Mouse (Mus musculus) heart, postnatal 10 days (tissue): Measurements from ENCODE around the gene Rnf113a2. TPM values are rescaled to one million over a fixed set of nuclear protein-coding genes. Genes with fewer than 3 reads are reported as not detected.

ENCODE experiments used
- DNase-seq, 2 experiments: peaks; one replicate each; pipeline ENCODE4 v3.0.0; 2021
- intact Hi-C: fragments of 180-260 bp; cut with DNase I; formaldehyde crosslinking; loops from one replicate; pipeline ENCODE4 v1.15.1; 2025
- total RNA-seq, 2 experiments: library from RNA; stranded (reverse); gene quantifications; 2 replicates each; pipeline ENCODE4 v1.2.3; 2021

The Rnf113a2 gene
- total RNA-seq = 10 to 100 TPM; 10.7 TPM

DNA sequence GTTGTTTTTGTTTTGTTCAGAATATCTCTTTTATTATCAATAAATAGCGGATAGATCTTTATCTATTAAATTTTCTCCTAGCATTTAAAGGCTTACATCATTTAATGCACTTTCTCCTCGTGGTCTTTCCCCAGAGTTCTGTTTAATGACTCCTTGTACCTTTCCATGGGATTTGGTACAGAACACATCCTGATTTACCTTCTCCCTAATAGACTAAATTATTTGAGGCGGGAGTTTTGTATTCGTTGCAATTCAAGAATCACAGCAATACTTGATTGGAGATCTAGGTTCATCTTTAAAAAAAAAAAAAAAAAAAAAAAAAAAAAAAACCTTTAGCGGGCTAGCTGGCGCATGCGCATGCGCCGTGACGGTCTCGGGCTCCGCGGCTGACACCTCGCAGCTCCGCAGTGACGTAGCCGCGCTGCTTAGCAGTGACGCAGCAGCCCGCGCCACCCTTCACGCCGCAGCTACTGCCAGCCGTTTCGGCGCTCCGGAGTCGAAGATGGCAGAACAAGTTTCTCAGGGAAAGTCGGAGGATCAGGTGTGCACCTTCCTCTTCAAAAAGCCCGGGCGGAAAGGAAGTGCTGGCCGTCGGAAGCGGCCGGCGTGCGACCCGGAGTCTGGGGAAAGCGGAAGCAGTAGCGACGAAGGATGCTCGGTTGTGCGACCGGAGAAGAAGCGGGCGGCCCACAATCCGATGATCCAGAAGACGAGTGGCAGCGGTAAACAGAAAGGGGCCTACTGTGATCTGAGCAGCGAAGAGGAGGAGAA lies at the start of gene Rnf113a2:
TSS of gene Rnf113a2 (plus strand) at position 363 of the 771 bp plus-strand sequence.
- intact Hi-C loops = no loop called here
- peak; percentile 88 to 89 for DNase-seq

DNA sequence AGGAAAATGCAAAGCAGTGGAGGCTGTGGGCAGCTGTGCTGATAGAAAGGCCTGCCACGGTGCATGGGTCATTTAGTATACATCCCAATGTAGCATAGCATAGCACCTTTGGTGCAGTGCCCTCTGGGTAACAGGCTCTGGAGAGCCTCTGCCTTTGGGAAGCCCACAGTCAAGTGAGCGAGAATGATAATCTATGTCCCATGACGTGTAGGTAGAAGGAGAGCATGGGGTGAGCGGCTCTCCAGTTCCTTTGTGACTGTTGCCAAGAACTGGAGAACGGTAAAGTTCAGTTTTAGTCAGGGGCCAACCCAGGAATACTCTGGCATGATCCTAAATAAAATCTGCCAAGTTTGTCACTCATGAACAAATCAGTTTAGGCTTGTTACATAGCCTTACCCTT lies 45.3 kb upstream of the Rnf113a2 start:
- intact Hi-C loops = no loop called here
- no peak for DNase-seq

- intact Hi-C loops = no loop called here
- DNase-seq = no peak
Observed at GRCm38 (mm10) chr12:84373831-84374481, 43.0 kb upstream of the Rnf113a2 start.

DNA sequence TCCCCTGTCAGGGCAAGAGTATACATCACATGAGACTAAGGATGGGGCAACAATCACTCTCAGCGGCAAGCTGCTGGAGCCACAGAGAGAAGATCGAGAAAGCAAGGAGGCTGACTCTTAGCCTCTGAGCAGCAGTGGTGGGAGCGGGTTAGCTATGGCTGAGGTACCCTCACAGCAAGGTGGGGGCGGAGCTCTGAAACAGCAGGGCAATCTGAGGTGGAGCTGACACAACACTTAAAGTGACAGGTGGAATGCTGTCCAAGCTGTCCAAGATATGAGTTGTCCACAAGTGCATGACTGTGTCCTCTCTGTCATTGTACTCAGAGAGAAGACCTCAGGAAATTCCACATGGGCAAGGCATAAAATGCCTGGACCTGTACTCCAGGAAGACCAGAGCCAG lies 34.6 kb upstream of the Rnf113a2 start:
- intact Hi-C loops = no loop called here
- DNase-seq = peak; percentile 58 to 64

GRCm38 (mm10) chr12:84384644-84385081 lies 32.3 kb upstream of the Rnf113a2 start:
- peak; percentile 80 to 86 for DNase-seq
- intact Hi-C loops = no loop called here

DNA sequence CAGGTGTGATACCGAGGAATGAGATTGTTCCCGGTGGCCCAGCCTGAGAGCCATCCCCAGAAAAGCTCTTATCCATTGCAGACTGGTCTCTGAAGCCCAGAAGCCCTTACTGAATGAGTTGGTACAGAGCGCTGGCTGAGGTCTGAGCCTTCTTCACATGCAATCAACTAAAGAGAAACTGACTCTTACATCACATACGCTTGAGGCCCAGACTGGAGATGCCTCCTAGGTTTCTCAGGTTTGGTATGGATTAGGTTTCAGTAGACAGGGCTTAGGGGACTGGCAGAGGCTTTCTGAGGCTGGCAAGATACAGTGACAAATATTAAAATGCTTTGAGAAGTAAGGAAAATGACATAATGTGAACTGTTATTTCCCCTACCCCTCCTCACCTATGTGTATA lies 31.6 kb upstream of the Rnf113a2 start:
- DNase-seq = no peak
- intact Hi-C loops = no loop called here

GRCm38 (mm10) chr12:84388097-84388496 lies 28.9 kb upstream of the Rnf113a2 start:
- intact Hi-C loops = no loop called here
- DNase-seq = no peak

GRCm38 (mm10) chr12:84388774-84389400 lies 28.1 kb upstream of the Rnf113a2 start:
- DNase-seq = no peak
- intact Hi-C loops = no loop called here

GRCm38 (mm10) chr12:84390336-84390735 lies 26.7 kb upstream of the Rnf113a2 start:
- intact Hi-C loops = no loop called here
- peak; percentile 55 to 66 for DNase-seq

DNA sequence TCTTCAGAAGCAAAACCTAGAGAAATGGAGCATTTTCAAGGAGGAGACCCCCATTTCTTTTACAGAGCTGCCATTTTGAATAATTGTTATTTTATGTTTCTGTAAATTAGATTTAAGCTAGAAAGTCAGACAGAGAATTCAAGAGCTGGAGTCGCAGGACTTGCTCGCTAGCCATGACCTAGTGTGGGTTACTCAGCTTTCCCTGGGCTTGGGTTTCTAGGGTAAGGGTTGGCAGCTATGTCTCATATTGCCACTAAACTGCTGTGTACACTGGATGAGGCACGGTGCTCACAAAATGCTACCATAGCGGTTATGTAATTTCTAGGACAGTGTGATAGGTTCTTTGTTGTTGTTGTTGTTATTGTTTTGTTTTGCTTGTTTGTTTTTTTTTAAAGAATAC lies 24.3 kb upstream of the Rnf113a2 start:
- intact Hi-C loops = no loop called here
- no peak for DNase-seq

DNA sequence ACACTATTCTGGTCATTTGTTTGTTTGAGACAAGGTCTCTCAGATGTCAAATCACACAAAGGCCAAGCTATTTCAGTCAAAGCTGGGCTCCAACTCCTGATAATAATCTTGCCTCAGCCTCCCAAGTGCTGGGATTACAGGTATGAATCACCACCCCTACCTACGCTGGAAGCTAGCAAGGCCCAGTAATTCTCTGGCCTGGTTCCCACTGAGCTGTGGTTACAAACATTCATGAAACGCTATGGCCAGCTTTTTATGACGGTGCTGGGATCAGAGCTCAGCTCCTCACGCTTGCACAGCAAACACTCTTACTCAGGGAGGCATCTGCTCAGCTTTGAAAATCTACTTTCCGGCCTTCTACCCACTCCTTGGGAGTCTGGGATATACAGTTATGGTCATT lies 23.1 kb upstream of the Rnf113a2 start:
- intact Hi-C loops = no loop called here
- DNase-seq = no peak

- intact Hi-C loops = no loop called here
- DNase-seq = no peak
Observed at GRCm38 (mm10) chr12:84396947-84397679, 19.9 kb upstream of the Rnf113a2 start.

DNA sequence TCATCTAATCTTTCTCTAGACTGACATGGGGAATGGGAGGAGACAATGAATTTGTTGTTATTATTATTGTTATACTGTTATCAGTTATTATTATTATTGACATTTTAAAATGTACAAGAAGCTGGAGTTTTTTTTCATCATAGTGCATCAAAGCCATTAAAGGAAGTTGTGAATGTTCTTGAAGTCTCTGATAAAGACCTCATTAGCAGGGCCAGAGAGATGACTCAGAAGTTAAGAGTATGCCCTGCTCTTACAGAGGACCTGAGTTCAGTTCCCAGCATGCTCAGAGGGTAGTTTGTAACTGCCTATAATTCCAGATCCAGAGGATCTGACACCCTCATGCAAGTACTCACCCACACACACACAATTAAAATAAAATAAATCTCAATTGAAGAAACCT lies 19.3 kb upstream of the Rnf113a2 start:
- intact Hi-C loops = no loop called here
- DNase-seq = no peak

DNA sequence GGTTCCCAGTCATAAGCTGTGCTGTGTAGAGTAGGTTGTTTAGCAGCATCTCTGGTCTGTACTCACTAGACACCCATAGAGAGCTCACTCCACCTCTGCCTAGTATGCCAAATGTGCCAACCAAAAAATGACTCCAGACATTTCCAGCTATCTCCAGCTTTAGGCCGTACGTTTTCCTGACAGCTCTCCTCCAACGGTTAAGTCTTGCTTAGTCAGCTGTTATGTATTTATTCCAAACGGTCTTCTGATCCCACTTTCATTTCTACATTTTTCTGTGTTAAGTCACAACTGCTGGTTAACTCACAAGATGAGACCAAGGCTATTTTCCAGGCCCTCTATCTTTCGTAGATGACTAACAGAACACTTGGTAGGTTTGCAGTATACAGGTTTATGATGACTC lies 18.4 kb upstream of the Rnf113a2 start:
- intact Hi-C loops = no loop called here
- no peak for DNase-seq

GRCm38 (mm10) chr12:84399135-84399534 lies 17.9 kb upstream of the Rnf113a2 start:
- intact Hi-C loops = no loop called here
- DNase-seq = no peak

DNA sequence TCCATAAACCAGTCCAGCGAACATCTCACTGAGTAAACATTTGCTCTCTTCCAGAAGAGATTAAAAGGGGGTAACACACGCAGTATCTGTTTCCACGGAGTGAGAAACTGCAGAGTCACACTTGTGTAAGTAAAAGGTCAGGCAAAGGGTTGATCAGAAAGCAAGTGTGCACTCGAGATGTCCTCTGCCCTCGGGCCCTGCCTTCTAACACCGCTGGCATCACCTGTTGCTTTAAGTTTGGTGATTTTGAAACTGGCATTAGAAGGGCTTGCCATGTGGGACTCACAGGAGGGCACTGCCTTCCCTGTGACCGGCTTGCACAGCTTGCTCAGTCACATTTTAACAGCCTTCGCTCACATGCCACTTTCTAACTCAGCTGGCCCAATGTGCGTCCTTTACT lies 17.3 kb upstream of the Rnf113a2 start:
- intact Hi-C loops = no loop called here
- DNase-seq = no peak

GRCm38 (mm10) chr12:84400068-84400467 lies 16.9 kb upstream of the Rnf113a2 start:
- intact Hi-C loops = no loop called here
- DNase-seq = no peak

DNA sequence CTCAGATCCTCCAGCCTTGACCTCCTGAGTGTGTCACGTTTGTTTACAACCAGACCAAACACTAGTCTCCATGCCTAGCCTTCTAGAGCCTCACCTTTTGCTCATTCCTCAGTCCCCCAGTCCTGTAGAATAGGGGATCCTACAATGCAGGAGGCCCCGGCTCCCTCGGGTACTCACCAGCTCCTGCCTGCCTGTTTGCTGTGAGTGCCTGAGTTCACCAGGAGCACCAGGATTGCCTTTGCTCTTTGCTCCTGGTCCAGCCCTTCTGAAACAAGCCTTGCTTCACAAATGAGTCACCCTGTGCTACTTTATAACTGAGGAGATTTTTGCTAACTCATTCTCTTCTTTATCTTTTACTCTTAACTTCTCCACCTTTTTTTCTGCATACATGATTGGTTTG lies 16.3 kb upstream of the Rnf113a2 start:
- intact Hi-C loops = no loop called here
- no peak for DNase-seq

DNA sequence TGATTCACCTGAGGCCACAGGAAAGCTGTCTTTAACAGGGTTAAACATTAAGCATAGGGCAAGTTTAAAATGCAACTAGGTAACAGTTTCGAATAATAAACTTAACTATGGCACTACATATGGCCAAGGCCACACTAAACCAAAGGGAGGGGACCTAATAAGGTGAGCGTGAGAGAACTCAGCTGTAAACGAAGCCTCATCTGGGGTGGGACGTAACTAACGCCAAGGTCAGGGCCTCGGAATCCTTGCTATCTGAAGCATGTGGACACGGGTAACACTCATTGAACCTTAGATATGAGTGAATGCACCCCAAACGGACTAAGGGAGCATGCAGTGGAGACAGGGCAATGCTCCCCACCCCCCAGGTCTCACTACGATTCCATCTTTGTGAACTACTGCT lies 14.1 kb upstream of the Rnf113a2 start:
- DNase-seq = no peak

DNA sequence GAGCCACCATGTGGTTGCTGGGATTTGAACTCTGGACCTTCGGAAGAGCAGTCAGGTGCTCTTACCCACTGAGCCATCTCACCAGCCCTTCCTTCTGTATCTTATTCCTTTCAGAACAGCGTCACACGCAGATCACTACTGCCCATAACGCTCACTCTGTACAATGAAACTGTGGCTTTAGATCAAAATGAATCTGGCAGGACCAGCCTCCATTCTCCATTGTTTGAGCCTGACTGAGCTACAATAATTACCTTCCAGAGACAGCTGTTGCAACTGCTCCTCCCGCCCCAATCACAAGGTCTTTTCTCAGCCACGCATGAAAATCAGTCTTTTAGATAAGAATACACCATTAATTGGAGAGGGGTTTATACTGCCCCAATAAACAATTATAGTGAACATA lies 12.5 kb upstream of the Rnf113a2 start:
- intact Hi-C loops = no loop called here
- DNase-seq = no peak

More for the DNA sequence above, 14.1 kb upstream of the Rnf113a2 start:
- intact Hi-C loops = no loop called here

GRCm38 (mm10) chr12:84407259-84407658 lies 9.7 kb upstream of the Rnf113a2 start:
- intact Hi-C loops = no loop called here
- DNase-seq = no peak
